Mouse (Mus musculus) kidney, embryonic 15.5 days (tissue): ENCODE data around the gene Asf1b. TPM values are rescaled to one million over a fixed set of nuclear protein-coding genes. Genes with fewer than 3 reads are reported as not detected.
A peak's percentile ranks its signal among the peaks of the same experiment; 100 is the strongest.
"Not testable (repeated sequence)": the region's sequence is repeated elsewhere in the genome, so short reads cannot be mapped to it uniquely, and the experiment has no call there.

Experiments used
- ATAC-seq: fragments of 200-750 bp; cut with Nextera tagmentation; replicated peaks from 2 replicates; pipeline ENCODE4 v1.8.0; 2017; ENCODE audit warnings: moderate TSS enrichment; ENCODE audit not compliant: low FRiP score
- H3K27ac ChIP-seq: fragments of 300-500 bp; sonication (generic); 2 replicates; pipeline ENCODE4 v1.5.1; 2015; ENCODE audit warnings: mild to moderate bottlenecking, inconsistent platforms
- H3K27me3 ChIP-seq: fragments of 300-500 bp; sonication (generic); 2 replicates; pipeline ENCODE4 v1.6.1; 2015; ENCODE audit warnings: inconsistent platforms
- H3K36me3 ChIP-seq: fragments of 300-500 bp; sonication (generic); 2 replicates; pipeline ENCODE4 v1.6.1; 2015; ENCODE audit warnings: inconsistent platforms
- H3K4me1 ChIP-seq: fragments of 300-500 bp; sonication (generic); 2 replicates; pipeline ENCODE4 v1.6.1; 2015; ENCODE audit warnings: inconsistent platforms
- H3K4me2 ChIP-seq: fragments of 300-500 bp; sonication (generic); 2 replicates; pipeline ENCODE4 v1.6.1; 2015; ENCODE audit warnings: moderate library complexity, mild to moderate bottlenecking, inconsistent platforms
- H3K4me3 ChIP-seq: fragments of 300-500 bp; sonication (generic); replicated peaks from 2 replicates; pipeline ENCODE4 v1.5.1; 2015; ENCODE audit warnings: mild to moderate bottlenecking, inconsistent platforms
- H3K9ac ChIP-seq: fragments of 300-500 bp; sonication (generic); 2 replicates; pipeline ENCODE4 v1.6.1; 2015; ENCODE audit warnings: mild to moderate bottlenecking, inconsistent platforms
- H3K9me3 ChIP-seq: fragments of 300-500 bp; sonication (generic); replicated peaks from 2 replicates; pipeline ENCODE4 v1.6.1; 2016; ENCODE audit warnings: inconsistent platforms
- WGBS: fragments of 180-500 bp; shearing (Covaris S2); methylation state at CpG from one replicate; pipeline ENCODE4 v1.1.7; 2015; ENCODE audit warnings: mixed read lengths; 5-methylcytosine and 5-hydroxymethylcytosine counted together
- polyA plus RNA-seq: library from polyadenylated mRNA; unstranded; fragments of >200 nt; fragmentation: Nextera tagmentation; extraction: Ambion mirVana; gene quantifications from 2 replicates; pipeline ENCODE4 v1.2.1, GENCODE M21; 2015

Gene Asf1b
- polyA plus RNA-seq, 1 experiment from 2014 or later = 62.2 TPM

DNA sequence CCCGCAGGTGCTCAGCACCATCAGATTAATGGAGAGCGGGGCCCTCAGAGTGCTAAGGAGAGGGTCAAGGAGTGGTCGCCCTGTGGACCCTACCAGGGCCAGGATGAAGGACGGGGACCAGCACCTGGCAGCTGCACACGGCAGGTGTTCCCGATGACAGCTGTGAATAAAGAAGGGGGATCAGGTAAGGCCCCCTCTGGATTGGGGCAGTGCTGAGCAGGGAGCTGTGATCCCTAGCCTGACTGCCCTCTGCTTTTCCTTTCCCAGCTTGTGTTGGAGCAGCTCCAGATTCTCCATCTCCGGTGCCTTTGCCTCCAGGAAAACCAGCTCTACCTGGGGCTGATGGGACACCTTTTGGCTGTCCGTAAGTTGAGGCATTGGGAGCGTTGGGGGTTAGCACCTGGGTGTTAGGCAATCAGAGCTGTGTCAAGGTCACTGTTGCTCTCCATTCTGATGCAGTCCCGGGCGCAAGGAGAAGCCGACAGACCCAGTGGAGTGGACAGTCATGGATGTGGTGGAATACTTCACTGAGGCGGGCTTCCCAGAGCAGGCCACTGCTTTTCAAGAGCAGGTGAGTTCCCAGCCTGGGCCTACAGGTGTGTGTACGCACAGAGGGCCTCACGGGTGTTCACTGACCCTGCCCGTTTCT is 43.9 kb downstream of the Asf1b start:
- H3K27ac ChIP-seq = 0 out of 2 replicates have a peak overlapping the region, but pooled peaks have one; percentile 89
- peaks cover 48% of the 10 kb centered on the region for H3K36me3 ChIP-seq
- ATAC-seq = no peak
- peaks cover 52% of the 10 kb centered on the region for H3K4me1 ChIP-seq
- H3K4me3 ChIP-seq = peak overlapping the region; percentile 71
- peak overlapping the region; percentile 92 for H3K4me2 ChIP-seq
- no peaks in the 10 kb centered on the region for H3K9me3 ChIP-seq
- H3K9ac ChIP-seq = peak overlapping the region; percentile 72
- 63% methylated on average over 16 of the region's 16 CpGs for WGBS
- H3K27me3 ChIP-seq = peaks cover 6% of the 10 kb centered on the region; the same call in 1 of the 2 replicates

- H3K4me3 ChIP-seq = peak overlapping the region; percentile 71; the same call in 1 of the 2 replicates
- peaks cover 6% of the 10 kb centered on the region; the same call in 1 of the 2 replicates for H3K27me3 ChIP-seq
- H3K36me3 ChIP-seq = peaks cover 41% of the 10 kb centered on the region
- H3K27ac ChIP-seq = no peak overlapping the region
- 0 out of 2 replicates have a peak overlapping the region, but pooled peaks have one; percentile 4 for H3K9ac ChIP-seq
- H3K4me2 ChIP-seq = peak overlapping the region; percentile 92; the same call in 1 of the 2 replicates
- peaks cover 56% of the 10 kb centered on the region for H3K4me1 ChIP-seq
- ATAC-seq = no peak
- no peaks in the 10 kb centered on the region for H3K9me3 ChIP-seq
- 88% methylated on average over 2 of the region's 2 CpGs for WGBS
Measured at GRCm38 (mm10) chr8:83999825-84000224, 44.5 kb downstream of the Asf1b start.

- H3K4me1 ChIP-seq = peaks cover 50% of the 10 kb centered on the region
- H3K27me3 ChIP-seq = peaks cover 6% of the 10 kb centered on the region; the same call in 1 of the 2 replicates
- no peaks in the 10 kb centered on the region for H3K9me3 ChIP-seq
- 33% methylated on average over 61 of the region's 61 CpGs for WGBS
- peak within 1 kb of the TSS; percentile 44 for H3K4me2 ChIP-seq
- no peak within 1 kb of the TSS for H3K9ac ChIP-seq
- no peak for ATAC-seq
- peak within 1 kb of the TSS; percentile 11 for H3K4me3 ChIP-seq
- H3K27ac ChIP-seq = no peak within 1 kb of the TSS
- peaks cover 36% of the 10 kb centered on the region for H3K36me3 ChIP-seq
Measured at GRCm38 (mm10) chr8:84001281-84002000, 46.1 kb downstream of the Asf1b start, which contains the start of gene 1700067K01Rik. TSS of gene 1700067K01Rik (plus strand) at chr8:84001502.

- H3K27ac ChIP-seq = no peak overlapping the region
- WGBS = 60% methylated on average over 12 of the region's 12 CpGs
- no peak overlapping the region for H3K9ac ChIP-seq
- H3K9me3 ChIP-seq = no peaks in the 10 kb centered on the region
- ATAC-seq = no peak
- peaks cover 36% of the 10 kb centered on the region for H3K36me3 ChIP-seq
- peaks cover 47% of the 10 kb centered on the region for H3K4me1 ChIP-seq
- H3K4me3 ChIP-seq = no peak overlapping the region
- peaks cover 6% of the 10 kb centered on the region; the same call in 1 of the 2 replicates for H3K27me3 ChIP-seq
- H3K4me2 ChIP-seq = no peak overlapping the region
Measured at GRCm38 (mm10) chr8:84002957-84003611, 47.8 kb downstream of the Asf1b start.

DNA sequence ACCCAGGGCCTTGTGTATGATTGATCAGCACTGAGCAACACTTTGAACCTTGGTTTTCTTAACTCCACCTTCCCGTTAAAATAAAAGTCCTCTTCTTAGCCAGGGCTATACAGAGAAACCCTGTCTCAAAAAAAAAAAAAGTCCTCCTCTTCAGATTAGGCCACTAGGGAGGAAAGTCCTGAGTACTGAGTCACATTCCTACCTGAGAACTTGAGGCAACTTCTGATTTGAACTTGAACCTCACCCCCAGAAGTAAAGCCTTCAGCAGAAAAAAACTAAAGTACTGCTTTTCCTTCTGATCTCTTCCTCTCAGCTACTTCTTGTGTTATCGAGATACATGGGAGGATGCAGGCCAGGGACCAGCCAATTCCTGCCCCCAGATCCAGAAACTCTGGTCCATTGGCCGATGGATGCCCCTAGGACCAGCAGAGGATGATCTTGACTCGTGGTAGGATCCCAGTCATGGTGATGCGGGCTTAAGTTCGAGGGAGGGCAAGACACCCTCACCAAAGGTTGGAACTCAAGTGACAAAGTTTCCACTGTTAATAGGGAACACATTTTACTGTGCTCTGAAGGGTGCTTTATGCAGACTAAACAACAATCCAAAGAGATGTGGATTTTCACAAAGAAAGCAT is 48.4 kb downstream of the Asf1b start:
- peak overlapping the region; percentile 88 for H3K27ac ChIP-seq
- 67% methylated on average over 6 of the region's 6 CpGs for WGBS
- ATAC-seq = no peak
- peak overlapping the region; percentile 63 for H3K9ac ChIP-seq
- H3K9me3 ChIP-seq = no peaks in the 10 kb centered on the region
- H3K4me1 ChIP-seq = peaks cover 46% of the 10 kb centered on the region
- H3K36me3 ChIP-seq = peaks cover 36% of the 10 kb centered on the region
- peak overlapping the region; percentile 59 for H3K4me3 ChIP-seq
- peaks cover 6% of the 10 kb centered on the region; the same call in 1 of the 2 replicates for H3K27me3 ChIP-seq
- H3K4me2 ChIP-seq = peak overlapping the region; percentile 93

GRCm38 (mm10) chr8:84004533-84005201 is 49.4 kb downstream of the Asf1b start:
- ATAC-seq = peak; percentile 79
- peak overlapping the region; percentile 63 for H3K9ac ChIP-seq
- H3K27me3 ChIP-seq = peaks cover 6% of the 10 kb centered on the region; the same call in 1 of the 2 replicates
- peaks cover 38% of the 10 kb centered on the region for H3K4me1 ChIP-seq
- H3K27ac ChIP-seq = peak overlapping the region; percentile 88
- peak overlapping the region; percentile 93 for H3K4me2 ChIP-seq
- peak overlapping the region; percentile 59 for H3K4me3 ChIP-seq
- H3K36me3 ChIP-seq = peaks cover 29% of the 10 kb centered on the region
- H3K9me3 ChIP-seq = no peaks in the 10 kb centered on the region
- under 1% methylated on average over 30 of the region's 30 CpGs for WGBS

GRCm38 (mm10) chr8:84005502-84005901 is 50.2 kb downstream of the Asf1b start:
- H3K9me3 ChIP-seq, H3K4me3 ChIP-seq, ATAC-seq, H3K9ac ChIP-seq, H3K4me2 ChIP-seq: not testable (repeated sequence)
- Histone ChIP-seq H3K27me3 (peaks cover 11% of the 10 kb centered on the region), H3K27ac (peak overlapping the region; percentile 88; the same call in 1 of the 2 replicates), H3K4me1 (peaks cover 41% of the 10 kb centered on the region), H3K36me3 (peaks cover 20% of the 10 kb centered on the region)
- 90% methylated on average over 7 of the region's 7 CpGs for WGBS

DNA sequence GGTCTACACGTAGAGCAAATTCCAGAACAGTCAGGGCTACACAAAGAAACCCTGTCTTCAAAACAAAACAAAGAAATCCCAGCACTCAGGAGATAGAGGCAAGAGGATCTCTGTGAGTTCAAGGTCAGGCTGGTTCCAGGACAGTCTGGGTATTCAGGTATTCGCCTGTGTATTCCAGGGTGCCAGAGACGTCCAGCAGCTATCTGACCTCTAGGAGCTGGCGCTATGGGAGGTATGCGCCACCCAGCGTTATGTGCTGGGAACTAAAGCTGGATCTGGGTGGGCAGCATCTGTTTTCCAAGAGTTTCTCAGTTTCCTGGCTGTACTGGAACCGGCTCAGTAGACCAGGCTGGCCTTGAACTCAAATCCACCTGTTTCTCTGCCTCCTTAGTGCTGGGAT is 53.1 kb downstream of the Asf1b start:
- H3K4me1 ChIP-seq = peaks cover 47% of the 10 kb centered on the region
- no peak overlapping the region for H3K9ac ChIP-seq
- H3K4me3 ChIP-seq = no peak overlapping the region

DNA sequence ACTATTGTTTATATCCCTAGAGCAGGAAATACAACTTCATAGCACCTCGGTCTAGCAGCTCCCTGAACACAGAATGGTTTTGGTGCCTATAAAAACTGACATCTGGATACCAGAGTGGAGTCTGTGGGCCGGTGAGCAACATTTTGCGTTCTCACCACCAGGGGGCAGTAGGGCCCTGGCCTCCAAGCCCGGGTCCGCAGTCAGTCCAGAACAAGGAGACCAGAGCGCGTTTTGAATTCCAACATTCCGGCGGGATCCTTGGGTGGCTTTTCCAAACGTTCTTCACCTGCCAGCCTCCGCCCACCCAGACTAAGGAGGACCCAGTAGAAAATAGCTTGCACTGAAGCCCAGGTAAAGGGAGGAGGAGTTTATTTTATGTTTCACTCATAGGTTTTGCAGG is 54.6 kb downstream of the Asf1b start:
- peak; percentile 7 for ATAC-seq
- Histone ChIP-seq H3K9ac (no peak overlapping the region), H3K36me3 (no peaks in the 10 kb centered on the region), H3K27me3 (peaks cover 36% of the 10 kb centered on the region), H3K4me1 (peaks cover 35% of the 10 kb centered on the region), H3K4me3 (no peak overlapping the region), H3K4me2 (peak overlapping the region; percentile 95), H3K27ac (no peak overlapping the region), H3K9me3 (no peaks in the 10 kb centered on the region)
- 1% methylated on average over 11 of the region's 11 CpGs for WGBS

More for the DNA sequence above, 53.1 kb downstream of the Asf1b start:
- no peak overlapping the region for H3K27ac ChIP-seq
- H3K27me3 ChIP-seq = peaks cover 34% of the 10 kb centered on the region
- 32% methylated on average over 7 of the region's 7 CpGs for WGBS
- H3K36me3 ChIP-seq = no peaks in the 10 kb centered on the region
- no peaks in the 10 kb centered on the region for H3K9me3 ChIP-seq
- no peak overlapping the region for H3K4me2 ChIP-seq
- ATAC-seq = no peak

GRCm38 (mm10) chr8:84010625-84011611 is 55.6 kb downstream of the Asf1b start:
- Histone ChIP-seq H3K9ac (peak overlapping the region; percentile 51; the same call in 1 of the 2 replicates), H3K27ac (no peak overlapping the region)

More at GRCm38 (mm10) chr8:84010625-84011611, 55.6 kb downstream of the Asf1b start:
- 1% methylated on average over 83 of the region's 83 CpGs for WGBS
- Histone ChIP-seq H3K4me2 (peak overlapping the region; percentile 95), H3K9me3 (no peaks in the 10 kb centered on the region), H3K4me1 (peaks cover 32% of the 10 kb centered on the region), H3K4me3 (peak overlapping the region; percentile 54), H3K27me3 (peaks cover 36% of the 10 kb centered on the region), H3K36me3 (no peaks in the 10 kb centered on the region)
- peak; percentile 41; the same call in 1 of the 2 replicates for ATAC-seq
